Mouse (Mus musculus): Measurements from ENCODE around the gene Pgpep1. TPM values are rescaled to one million over a fixed set of nuclear protein-coding genes. Genes with fewer than 3 reads are reported as not detected.

The Pgpep1 gene
- polyA plus RNA-seq, 1 experiment: 21.1 TPM

DNA sequence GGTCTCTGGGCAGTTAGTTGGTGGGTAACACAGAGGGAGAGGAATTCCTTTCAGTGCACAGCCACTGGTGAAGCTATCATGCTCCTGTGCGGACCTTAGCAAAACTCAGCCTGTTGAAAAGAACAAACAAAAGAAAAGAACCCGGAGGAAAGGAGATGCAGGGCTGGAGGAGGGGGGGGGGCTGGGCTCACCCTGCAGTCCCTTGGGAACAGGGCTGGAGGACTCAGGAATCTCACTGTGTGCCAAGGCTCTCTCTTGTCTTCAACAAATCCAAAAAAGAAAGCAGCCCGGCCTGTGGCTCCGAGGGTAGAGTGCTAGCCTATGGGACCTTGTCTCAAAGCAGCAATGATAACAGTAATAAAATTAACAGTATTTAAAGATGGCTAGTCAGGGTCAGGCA, 3.5 kb upstream of the Pgpep1 start:
- H3K4me3 ChIP-seq (replicated peaks; ENCODE audit: control insufficient read depth, low read depth, low read length): no peak overlapping the region
- TF ChIP-seq POLR2A (IDR thresholded peaks at IDR 0.05; ENCODE audit: borderline replicate concordance, control insufficient read depth, low read depth, low read length) (no peak), CTCF (IDR thresholded peaks at IDR 0.05; ENCODE audit: control insufficient read depth, insufficient read depth, low read length) (no peak)
- 85% methylated on average over 4 of the region's 4 CpGs for WGBS

DNA sequence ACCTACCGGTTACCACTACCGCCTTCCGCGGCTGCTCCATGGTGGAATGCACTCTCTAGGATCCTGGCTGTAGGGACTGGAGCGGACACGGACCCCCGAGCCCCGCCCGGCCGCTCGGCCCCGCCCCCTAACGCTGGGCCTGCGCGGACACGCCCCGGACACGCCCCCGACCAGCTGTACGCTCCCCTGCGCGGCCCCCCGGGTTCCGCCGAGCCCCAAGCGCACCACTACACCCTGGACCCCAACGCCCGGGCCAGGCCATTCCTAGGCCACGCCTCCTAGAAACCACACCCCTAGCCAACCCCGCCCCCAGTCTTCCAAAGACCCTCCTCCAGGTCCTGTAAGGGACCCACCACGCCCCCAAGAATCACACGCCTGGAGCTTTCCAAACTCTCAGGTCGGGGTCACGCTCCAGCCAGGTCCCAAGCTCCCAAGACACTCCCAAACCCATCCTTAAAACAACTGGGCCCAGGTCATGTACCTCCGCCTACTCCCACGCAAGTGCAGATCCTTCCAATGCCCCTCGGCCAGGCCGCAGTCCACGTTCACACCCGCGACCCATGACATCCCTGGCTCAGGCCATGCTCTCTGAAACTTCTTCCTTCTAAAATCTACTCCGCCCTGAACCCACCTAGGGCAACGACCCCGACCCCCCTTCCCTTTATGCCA, 450 bp downstream of the Pgpep1 start:
- TF ChIP-seq CTCF (IDR thresholded peaks at IDR 0.05; ENCODE audit: control insufficient read depth, insufficient read depth, low read length) (no peak), POLR2A (IDR thresholded peaks at IDR 0.05; ENCODE audit: borderline replicate concordance, control insufficient read depth, low read depth, low read length) (peak; percentile 26; the same call in 1 of the 2 replicates)
- H3K4me3 ChIP-seq (replicated peaks; ENCODE audit: control insufficient read depth, low read depth, low read length): peak overlapping the region; percentile 88
- peak overlapping the region; percentile 6; the same call in 1 of the 2 replicates for H3K27ac ChIP-seq (ENCODE audit: control insufficient read depth, insufficient read depth, low read depth, low read length, poor library complexity)
- H3K4me1 ChIP-seq (ENCODE audit: control insufficient read depth, insufficient read depth, low read length): no peaks in the 10 kb centered on the region; the same call in 1 of the 2 replicates
- WGBS: under 1% methylated on average over 44 of the region's 44 CpGs

More for the DNA sequence above, 3.5 kb upstream of the Pgpep1 start:
- Histone ChIP-seq H3K27ac (ENCODE audit: control insufficient read depth, insufficient read depth, low read depth, low read length, poor library complexity) (no peak overlapping the region), H3K4me1 (ENCODE audit: control insufficient read depth, insufficient read depth, low read length) (no peaks in the 10 kb centered on the region; the same call in 1 of the 2 replicates)

GRCm38 (mm10) chr8:70658897-70659603, 1.1 kb downstream of the Pgpep1 start:
- H3K4me1 ChIP-seq (ENCODE audit: control insufficient read depth, insufficient read depth, low read length): no peaks in the 10 kb centered on the region; the same call in 1 of the 2 replicates
- WGBS: 2% methylated on average over 31 of the region's 31 CpGs
- no peak overlapping the region; the same call in 1 of the 2 replicates for H3K27ac ChIP-seq (ENCODE audit: control insufficient read depth, insufficient read depth, low read depth, low read length, poor library complexity)
- no peak for TF ChIP-seq POLR2A (IDR thresholded peaks at IDR 0.05; ENCODE audit: borderline replicate concordance, control insufficient read depth, low read depth, low read length)
- no peak for TF ChIP-seq CTCF (IDR thresholded peaks at IDR 0.05; ENCODE audit: control insufficient read depth, insufficient read depth, low read length)
- H3K4me3 ChIP-seq (replicated peaks; ENCODE audit: control insufficient read depth, low read depth, low read length): peak overlapping the region; percentile 88

GRCm38 (mm10) chr8:70657739-70658138, 2.4 kb downstream of the Pgpep1 start:
- 81% methylated on average over 2 of the region's 2 CpGs for WGBS
- no peaks in the 10 kb centered on the region; the same call in 1 of the 2 replicates for H3K4me1 ChIP-seq (ENCODE audit: control insufficient read depth, insufficient read depth, low read length)
- H3K27ac ChIP-seq (ENCODE audit: control insufficient read depth, insufficient read depth, low read depth, low read length, poor library complexity): no peak overlapping the region
- TF ChIP-seq CTCF (IDR thresholded peaks at IDR 0.05; ENCODE audit: control insufficient read depth, insufficient read depth, low read length) (no peak), POLR2A (IDR thresholded peaks at IDR 0.05; ENCODE audit: borderline replicate concordance, control insufficient read depth, low read depth, low read length) (no peak)
- H3K4me3 ChIP-seq (replicated peaks; ENCODE audit: control insufficient read depth, low read depth, low read length): no peak overlapping the region

DNA sequence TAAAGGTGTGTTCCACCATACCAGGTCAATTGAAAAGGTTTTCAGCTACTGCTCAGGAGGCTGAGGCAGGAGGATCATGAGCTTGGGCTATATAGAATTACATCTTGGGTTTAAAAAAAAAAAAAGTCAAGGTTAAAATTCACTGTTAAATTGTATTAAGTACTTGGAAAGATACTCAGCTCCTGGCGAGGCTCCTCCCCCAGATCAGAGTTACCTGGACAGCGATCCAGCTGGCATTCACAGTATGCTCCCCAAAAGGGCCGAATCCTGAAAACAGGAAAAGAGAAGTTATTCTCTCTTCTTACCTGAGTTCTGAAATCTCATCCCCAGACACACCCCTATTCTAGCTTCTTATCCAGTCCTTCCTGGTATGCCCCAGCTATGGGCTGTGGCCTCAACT, 3.0 kb downstream of the Pgpep1 start:
- H3K27ac ChIP-seq (ENCODE audit: control insufficient read depth, insufficient read depth, low read depth, low read length, poor library complexity): no peak overlapping the region
- 88% methylated on average over 3 of the region's 3 CpGs for WGBS
- TF ChIP-seq POLR2A (IDR thresholded peaks at IDR 0.05; ENCODE audit: borderline replicate concordance, control insufficient read depth, low read depth, low read length) (no peak), CTCF (IDR thresholded peaks at IDR 0.05; ENCODE audit: control insufficient read depth, insufficient read depth, low read length) (no peak)
- no peaks in the 10 kb centered on the region; the same call in 1 of the 2 replicates for H3K4me1 ChIP-seq (ENCODE audit: control insufficient read depth, insufficient read depth, low read length)
- no peak overlapping the region for H3K4me3 ChIP-seq (replicated peaks; ENCODE audit: control insufficient read depth, low read depth, low read length)

- TF ChIP-seq POLR2A (IDR thresholded peaks at IDR 0.05; ENCODE audit: borderline replicate concordance, control insufficient read depth, low read depth, low read length) (no peak), CTCF (IDR thresholded peaks at IDR 0.05; ENCODE audit: control insufficient read depth, insufficient read depth, low read length) (no peak)
- 88% methylated on average over 13 of the region's 13 CpGs for WGBS
- Histone ChIP-seq H3K27ac (ENCODE audit: control insufficient read depth, insufficient read depth, low read depth, low read length, poor library complexity) (no peak overlapping the region), H3K4me1 (ENCODE audit: control insufficient read depth, insufficient read depth, low read length) (no peaks in the 10 kb centered on the region; the same call in 1 of the 2 replicates), H3K4me3 (replicated peaks; ENCODE audit: control insufficient read depth, low read depth, low read length) (no peak overlapping the region)
Observed at GRCm38 (mm10) chr8:70656193-70656790, 3.9 kb downstream of the Pgpep1 start.

GRCm38 (mm10) chr8:70655469-70655868, 4.7 kb downstream of the Pgpep1 start:
- no peaks in the 10 kb centered on the region; the same call in 1 of the 2 replicates for H3K4me1 ChIP-seq (ENCODE audit: control insufficient read depth, insufficient read depth, low read length)
- H3K4me3 ChIP-seq (replicated peaks; ENCODE audit: control insufficient read depth, low read depth, low read length): no peak overlapping the region
- 84% methylated on average over 2 of the region's 2 CpGs for WGBS
- no peak overlapping the region for H3K27ac ChIP-seq (ENCODE audit: control insufficient read depth, insufficient read depth, low read depth, low read length, poor library complexity)
- no peak for TF ChIP-seq POLR2A (IDR thresholded peaks at IDR 0.05; ENCODE audit: borderline replicate concordance, control insufficient read depth, low read depth, low read length)
- TF ChIP-seq CTCF (IDR thresholded peaks at IDR 0.05; ENCODE audit: control insufficient read depth, insufficient read depth, low read length): no peak

GRCm38 (mm10) chr8:70654121-70654520, 6.1 kb downstream of the Pgpep1 start:
- no peaks in the 10 kb centered on the region; the same call in 1 of the 2 replicates for H3K4me1 ChIP-seq (ENCODE audit: control insufficient read depth, insufficient read depth, low read length)
- WGBS: 26% methylated on average over 1 of the region's 1 CpGs

More at GRCm38 (mm10) chr8:70654121-70654520, 6.1 kb downstream of the Pgpep1 start:
- TF ChIP-seq CTCF (IDR thresholded peaks at IDR 0.05; ENCODE audit: control insufficient read depth, insufficient read depth, low read length) (no peak), POLR2A (IDR thresholded peaks at IDR 0.05; ENCODE audit: borderline replicate concordance, control insufficient read depth, low read depth, low read length) (no peak)
- Histone ChIP-seq H3K4me3 (replicated peaks; ENCODE audit: control insufficient read depth, low read depth, low read length) (no peak overlapping the region), H3K27ac (ENCODE audit: control insufficient read depth, insufficient read depth, low read depth, low read length, poor library complexity) (0 out of 2 replicates have a peak overlapping the region, but pooled peaks have one; percentile 5)

Measured in bone marrow, adult 2 months (tissue).